Mouse (Mus musculus) cerebellum, adult 2 months (tissue): ENCODE measurements around the gene Atp8b2. TPM values are rescaled to one million over a fixed set of nuclear protein-coding genes. Genes with fewer than 3 reads are reported as not detected.
A peak's percentile ranks its signal among the peaks of the same experiment; 100 is the strongest.

Experiments used
- DNase-seq, 2 experiments: peaks; one replicate each; pipeline ENCODE4 v3.0.0; 2021
- H3K27ac ChIP-seq: fragments of 200-500 bp; 2 replicates; pipeline ENCODE4 v1.5.1; 2012; ENCODE audit warnings: low read length, control low read depth, inconsistent platforms; ENCODE audit not compliant: insufficient read depth
- H3K27me3 ChIP-seq: fragments of 200-500 bp; 2 replicates; pipeline ENCODE4 v1.6.1; 2012; ENCODE audit warnings: inconsistent platforms, mild to moderate bottlenecking, low read length, moderate library complexity; ENCODE audit not compliant: control insufficient read depth, insufficient read depth
- H3K4me1 ChIP-seq: fragments of 200-500 bp; 2 replicates; pipeline ENCODE4 v1.6.1; 2011; ENCODE audit warnings: low read length; ENCODE audit not compliant: control insufficient read depth, insufficient read depth
- H3K4me3 ChIP-seq: fragments of 200-500 bp; replicated peaks from 2 replicates; pipeline ENCODE3; 2011; ENCODE audit warnings: mild to moderate bottlenecking, low read depth, low read length, control low read depth; ENCODE audit not compliant: insufficient read depth
- CTCF ChIP-seq: fragments of 200-500 bp; IDR thresholded peaks from 2 replicates; pipeline ENCODE4 v1.5.1; 2011; ENCODE audit warnings: low read depth, mild to moderate bottlenecking, control low read depth, low read length, moderate library complexity, borderline replicate concordance; ENCODE audit not compliant: insufficient read depth
- POLR2A ChIP-seq: fragments of 200-500 bp; IDR thresholded peaks from 2 replicates; pipeline ENCODE4 v1.6.1; 2011; ENCODE audit warnings: low read length, control low read depth, borderline replicate concordance; ENCODE audit not compliant: insufficient read depth
- WGBS: fragments of 180-500 bp; shearing (Covaris S2); methylation state at CpG from one replicate; pipeline ENCODE4 v1.1.7; 2018; 5-methylcytosine and 5-hydroxymethylcytosine counted together
- polyA plus RNA-seq: library from polyadenylated mRNA; depleted of rRNA; stranded (reverse); fragments of >200 nt; gene quantifications from 2 replicates; pipeline ENCODE4 v1.2.3, GENCODE M21; 2012; rRNA removed

The Atp8b2 gene
- 91.9 and 97.8 TPM in 2 replicates for polyA plus RNA-seq

DNA sequence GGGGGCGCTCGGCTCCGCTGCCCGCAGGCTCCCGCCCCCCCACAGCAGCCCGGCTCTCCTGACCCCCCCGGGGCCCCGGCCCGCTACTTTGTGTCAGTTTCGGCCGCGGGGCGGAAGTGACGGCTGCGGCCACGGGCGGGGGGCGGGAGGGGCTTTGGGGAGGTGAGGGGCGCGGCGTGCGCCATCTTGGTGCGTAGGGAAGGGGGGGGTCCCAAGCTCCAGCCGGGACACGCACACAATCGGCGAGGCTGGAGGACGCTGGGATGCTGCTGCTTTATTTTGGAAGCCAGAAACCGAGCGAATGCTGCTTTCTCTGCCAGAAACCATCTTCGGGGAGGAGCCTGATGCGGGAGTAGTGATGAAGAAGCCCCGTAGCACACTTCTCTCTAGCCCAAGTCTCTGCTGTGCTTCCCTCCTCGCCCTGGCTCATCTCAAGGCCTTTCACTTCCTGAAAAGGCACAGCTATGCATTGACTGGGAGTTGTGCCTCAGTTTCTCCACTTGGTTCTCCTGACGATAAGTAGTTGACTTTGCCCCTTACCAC lies at the start of gene Atp8b2:
Gene Atp8b2, minus strand, starts transcription at position 288 of the 543 bp plus-strand sequence.
- peaks cover 25% of the 10 kb centered on the region for H3K4me1 ChIP-seq

DNA sequence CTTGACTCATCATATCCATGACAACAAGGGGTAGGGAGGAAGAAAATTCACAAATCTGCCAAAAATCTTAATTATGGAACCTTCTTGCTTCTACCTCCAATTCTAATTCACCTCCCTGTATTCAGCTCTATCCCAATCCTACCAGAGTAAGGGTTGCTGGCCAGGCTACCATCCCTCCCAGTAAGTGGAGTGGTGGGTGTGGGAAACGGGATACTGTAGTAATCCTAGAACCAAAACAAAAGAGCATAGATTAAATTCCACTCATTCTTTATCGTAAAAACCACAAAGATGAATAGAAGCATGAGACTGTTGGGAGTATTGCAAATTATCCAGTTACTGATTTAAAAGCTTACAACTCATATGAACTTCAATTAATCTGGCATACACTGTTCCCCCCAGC lies 47.0 kb upstream of the Atp8b2 start:
- TF ChIP-seq CTCF (no peak), POLR2A (no peak)
- no peak overlapping the region for H3K27ac ChIP-seq
- no peak for DNase-seq
- H3K4me3 ChIP-seq = no peak overlapping the region
- WGBS = 85% methylated on average over 2 of the region's 2 CpGs
- H3K27me3 ChIP-seq = no peaks in the 10 kb centered on the region
- H3K4me1 ChIP-seq = no peaks in the 10 kb centered on the region

More for the DNA sequence above, at the start of gene Atp8b2:
- Histone ChIP-seq H3K27ac (peak within 1 kb of the TSS; percentile 9; the same call in 1 of the 2 replicates), H3K27me3 (no peaks in the 10 kb centered on the region), H3K4me3 (peak within 1 kb of the TSS; percentile 69)
- TF ChIP-seq CTCF (no peak), POLR2A (peak; percentile 40; the same call in 1 of the 2 replicates)
- WGBS = 1% methylated on average over 34 of the region's 35 CpGs
- DNase-seq = peak; percentile 54 to 63

DNA sequence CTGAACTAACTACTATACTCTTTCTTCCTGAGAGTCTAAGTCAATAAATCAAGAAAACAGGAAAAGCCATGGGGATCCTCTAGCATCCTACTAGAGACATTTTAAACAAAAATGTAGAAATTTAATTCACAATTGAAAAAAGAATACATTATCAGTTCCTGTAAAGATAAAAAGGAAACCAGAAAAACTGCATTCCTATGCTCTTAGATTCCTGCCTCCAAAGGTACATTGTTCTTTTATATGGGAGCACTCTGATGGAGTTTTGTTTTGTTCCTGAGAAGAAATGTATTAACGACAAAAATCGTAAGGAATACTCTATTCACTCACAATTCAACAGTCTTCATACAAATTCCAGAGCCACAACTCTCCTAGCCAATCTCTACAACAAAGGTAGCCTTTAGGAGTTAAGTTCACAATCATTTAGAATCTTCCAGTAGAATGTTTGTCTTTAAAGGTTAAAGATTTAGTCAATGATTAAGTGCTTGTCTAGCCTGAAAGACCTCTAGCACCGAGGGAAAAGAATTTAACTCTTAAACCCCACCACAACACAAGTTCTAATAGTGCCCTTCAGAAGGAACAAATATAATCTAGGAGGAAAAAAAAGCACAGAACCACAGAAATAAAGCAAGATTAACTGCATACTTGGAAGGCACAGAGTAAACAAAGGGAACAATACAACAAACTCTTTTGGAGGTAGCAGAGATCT lies 40.9 kb upstream of the Atp8b2 start:
- Histone ChIP-seq H3K27ac (no peak overlapping the region), H3K27me3 (no peaks in the 10 kb centered on the region), H3K4me1 (no peaks in the 10 kb centered on the region), H3K4me3 (no peak overlapping the region)
- 85% methylated on average over 3 of the region's 3 CpGs for WGBS
- no peak for TF ChIP-seq POLR2A
- TF ChIP-seq CTCF = no peak
- no peak for DNase-seq

DNA sequence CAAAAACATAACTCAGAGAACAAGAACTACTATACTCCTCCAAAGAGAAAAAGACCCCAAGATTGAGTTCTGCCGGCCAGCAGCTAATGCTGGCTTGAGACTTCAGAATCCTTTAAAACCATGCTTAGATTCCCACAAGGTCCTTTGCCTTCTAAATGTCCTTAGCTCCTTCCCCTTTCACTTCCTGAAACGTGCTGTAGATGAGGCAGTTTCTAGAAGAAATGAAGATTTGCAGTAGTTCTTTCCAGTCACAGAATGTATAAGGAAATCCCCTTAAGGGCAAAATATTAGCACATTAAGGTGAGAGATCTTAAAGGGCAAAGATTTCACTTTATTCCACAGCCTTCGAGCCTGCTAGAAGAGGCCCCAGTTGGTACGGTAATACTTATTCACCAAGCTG lies 36.5 kb upstream of the Atp8b2 start:
- TF ChIP-seq CTCF (no peak), POLR2A (no peak)
- 82% methylated on average over 4 of the region's 4 CpGs for WGBS
- Histone ChIP-seq H3K27me3 (no peaks in the 10 kb centered on the region), H3K27ac (no peak overlapping the region), H3K4me3 (no peak overlapping the region), H3K4me1 (no peaks in the 10 kb centered on the region)
- no peak for DNase-seq

DNA sequence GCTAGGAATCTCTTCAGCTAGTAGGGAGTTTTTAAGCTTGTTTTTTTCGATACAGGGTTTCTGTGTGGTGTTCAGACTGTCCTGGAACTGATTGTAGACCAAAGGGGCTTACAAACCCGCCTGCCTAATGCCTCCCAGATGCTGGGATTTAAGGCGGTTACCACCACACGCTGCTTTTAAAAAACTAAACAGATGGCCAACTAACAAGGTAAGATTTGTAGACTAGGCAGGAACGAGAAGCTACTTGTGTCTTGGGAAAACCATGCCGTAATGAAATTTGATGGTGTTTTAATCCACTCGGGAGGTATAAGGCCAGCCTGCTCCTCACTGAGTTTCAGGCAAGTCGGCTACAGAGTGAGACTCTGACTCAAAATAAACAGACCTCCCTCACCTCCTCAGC lies 35.8 kb upstream of the Atp8b2 start:
- Histone ChIP-seq H3K27me3 (no peaks in the 10 kb centered on the region), H3K4me3 (peak overlapping the region; percentile 87), H3K27ac (peak overlapping the region; percentile 62; the same call in 1 of the 2 replicates), H3K4me1 (no peaks in the 10 kb centered on the region)
- TF ChIP-seq POLR2A (no peak), CTCF (no peak)
- no peak for DNase-seq
- 7% methylated on average over 8 of the region's 8 CpGs for WGBS

DNA sequence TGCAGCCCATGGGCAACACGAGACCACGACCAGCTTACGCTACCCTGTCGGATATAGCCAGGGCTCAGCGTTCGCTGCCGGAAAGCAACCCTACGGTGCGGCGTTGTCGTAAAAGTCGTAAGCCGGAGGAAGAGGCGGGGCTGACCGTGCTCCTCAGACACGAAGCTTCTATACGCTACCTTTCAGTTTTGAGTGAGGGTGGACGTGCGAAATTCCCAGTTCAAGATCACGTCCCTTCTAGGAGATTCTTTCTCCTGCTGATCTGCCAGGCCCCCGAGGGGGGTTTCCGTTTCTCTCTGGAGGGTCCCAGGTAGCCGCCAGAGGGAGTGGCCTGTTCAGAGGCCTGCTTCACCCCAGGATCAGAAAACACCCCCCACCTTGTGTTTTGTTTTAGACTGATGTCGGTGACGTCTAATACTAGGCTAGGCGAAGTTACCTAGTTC lies 35.3 kb upstream of the Atp8b2 start, which contains the start of gene Hax1:
Gene Hax1, minus strand, starts transcription at position 169 of the 443 bp plus-strand sequence.
- Histone ChIP-seq H3K4me1 (no peaks in the 10 kb centered on the region), H3K27ac (peak within 1 kb of the TSS; percentile 62), H3K27me3 (no peaks in the 10 kb centered on the region), H3K4me3 (peak within 1 kb of the TSS; percentile 87)
- under 1% methylated on average over 26 of the region's 26 CpGs for WGBS
- TF ChIP-seq POLR2A = peak; percentile 88; the same call in 1 of the 2 replicates
- no peak for TF ChIP-seq CTCF
- DNase-seq = peak; percentile 93 to 96

DNA sequence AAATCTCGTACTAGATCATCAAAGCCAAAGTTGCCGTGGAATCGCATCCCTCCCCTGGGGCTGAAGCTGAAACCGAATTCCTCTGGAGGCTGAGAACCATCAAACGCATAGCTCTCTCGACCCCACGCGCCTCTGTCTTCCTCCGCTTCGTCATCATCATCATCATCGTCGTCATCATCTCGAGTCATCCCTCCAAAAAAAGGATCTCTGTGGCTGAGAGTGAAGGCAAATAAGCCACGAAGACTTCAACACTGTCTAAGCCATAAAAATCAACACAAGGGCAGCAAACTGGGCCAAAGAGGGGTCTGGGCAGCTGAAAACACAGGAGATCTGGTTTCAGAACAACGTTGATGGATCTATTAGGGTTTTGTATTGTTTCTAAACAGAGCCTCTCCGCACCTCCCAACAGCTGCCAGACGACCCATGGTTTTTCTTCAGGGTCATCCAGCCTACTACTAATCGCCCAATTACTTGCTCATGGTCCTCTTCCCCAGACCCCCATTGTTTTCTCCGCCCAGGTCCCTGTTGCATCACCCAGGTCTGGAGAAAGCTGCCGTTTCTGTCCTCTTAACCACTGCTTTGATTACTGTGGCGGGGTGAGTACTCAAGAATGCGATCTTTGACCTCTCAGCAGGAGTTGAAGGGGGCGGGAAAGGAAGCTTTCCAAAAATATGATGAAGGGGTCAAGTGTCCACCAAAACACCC lies 34.6 kb upstream of the Atp8b2 start:
- DNase-seq = peak; percentile 19 to 21
- TF ChIP-seq CTCF = no peak
- no peak for TF ChIP-seq POLR2A
- H3K4me1 ChIP-seq = no peaks in the 10 kb centered on the region
- peak overlapping the region; percentile 87 for H3K4me3 ChIP-seq
- WGBS = 2% methylated on average over 23 of the region's 23 CpGs
- no peaks in the 10 kb centered on the region for H3K27me3 ChIP-seq
- peak overlapping the region; percentile 43; the same call in 1 of the 2 replicates for H3K27ac ChIP-seq
